Mouse (Mus musculus) C2C12 (cell line): ENCODE results near the gene Coro2b. TPM values are rescaled to one million over a fixed set of nuclear protein-coding genes. Genes with fewer than 3 reads are reported as not detected.

Source experiments
- H3K27me3 ChIP-seq: one replicate; pipeline ENCODE4 v1.6.1; 2011; ENCODE audit not compliant: control insufficient read depth, insufficient read depth, insufficient read length
- H3K36me3 ChIP-seq: one replicate; pipeline ENCODE4 v1.6.1; 2011; ENCODE audit not compliant: control insufficient read depth, insufficient read depth
- H3K4me3 ChIP-seq: one replicate; pipeline ENCODE4 v1.5.1; 2011; ENCODE audit warnings: mild to moderate bottlenecking, control low read depth; ENCODE audit not compliant: poor library complexity, insufficient read depth, severe bottlenecking
- H3K79me2 ChIP-seq: one replicate; pipeline ENCODE4 v1.6.1; 2011; ENCODE audit not compliant: control insufficient read depth, insufficient read depth
- H3K79me3 ChIP-seq: one replicate; pipeline ENCODE4 v1.6.1; 2011; ENCODE audit warnings: low read depth, control low read depth
- H3ac ChIP-seq: one replicate; pipeline ENCODE3; 2011; ENCODE audit warnings: low read depth; ENCODE audit not compliant: control insufficient read depth, insufficient read length
- CEBPB ChIP-seq: IDR thresholded peaks from one replicate; pipeline ENCODE4 v1.6.1; 2011; ENCODE audit warnings: low read depth, mild to moderate bottlenecking, control low read depth, moderate library complexity
- CTCF ChIP-seq: IDR thresholded peaks from one replicate; pipeline ENCODE4 v1.5.1; 2011; ENCODE audit not compliant: control insufficient read depth, insufficient read depth, insufficient read length
- FOSL1 ChIP-seq: IDR thresholded peaks from one replicate; pipeline ENCODE4 v1.8.0; 2011; ENCODE audit warnings: mild to moderate bottlenecking, low read length; ENCODE audit not compliant: poor library complexity, insufficient read depth, severe bottlenecking
- MAX ChIP-seq: IDR thresholded peaks from one replicate; pipeline ENCODE4 v1.6.1; 2011; ENCODE audit warnings: mild to moderate bottlenecking, control low read depth
- MYOD1 ChIP-seq: IDR thresholded peaks from one replicate; pipeline ENCODE4 v1.6.1; 2011; ENCODE audit warnings: low read depth; ENCODE audit not compliant: control insufficient read depth, insufficient read length
- MYOG ChIP-seq: IDR thresholded peaks from one replicate; pipeline ENCODE4 v1.6.1; 2011; ENCODE audit not compliant: control insufficient read depth, insufficient read length; ENCODE audit errors: extremely low read depth
- USF1 ChIP-seq: IDR thresholded peaks from one replicate; pipeline ENCODE4 v1.6.1; 2011; ENCODE audit warnings: low read depth, mild to moderate bottlenecking, control low read depth, moderate library complexity
- polyA plus RNA-seq: library from polyadenylated mRNA; unstranded; fragments of >200 nt; fragmentation: generic; extraction: Trizol; gene quantifications from one replicate; pipeline ENCODE4 v1.2.1, GENCODE M21; 2012; ENCODE audit warnings: missing spikeins

Gene Coro2b
- polyA plus RNA-seq, 1 experiment: 9.9 TPM

DNA sequence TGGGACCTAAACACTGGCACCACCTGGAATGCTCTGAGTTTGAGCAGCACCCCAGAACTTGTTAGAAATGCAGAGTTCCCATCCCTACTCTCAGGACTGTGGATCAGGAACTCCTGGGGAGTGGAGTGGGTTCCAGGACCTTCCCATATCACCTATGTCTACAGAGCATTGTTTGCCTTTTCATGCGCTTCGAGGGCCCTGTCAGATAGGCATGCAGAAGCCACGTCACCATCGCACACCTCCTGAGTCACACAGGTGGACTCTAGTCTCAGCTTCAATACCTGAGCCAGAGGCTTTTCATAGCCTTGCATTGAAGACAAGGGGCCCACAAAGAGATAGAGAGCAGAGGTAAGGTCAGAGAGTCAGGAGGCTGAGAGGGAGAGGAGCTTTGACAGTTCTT is 7.0 kb upstream of the Coro2b start:
- H3K79me3 ChIP-seq: no peaks in the 10 kb centered on the region
- no peaks in the 10 kb centered on the region for H3K36me3 ChIP-seq
- H3ac ChIP-seq: no peak overlapping the region
- no peaks in the 10 kb centered on the region for H3K27me3 ChIP-seq
- no peak overlapping the region for H3K4me3 ChIP-seq
- no peaks in the 10 kb centered on the region for H3K79me2 ChIP-seq
- TF ChIP-seq USF1: no peak
- TF ChIP-seq FOSL1: no peak
- no peak for TF ChIP-seq MYOD1
- TF ChIP-seq MYOG: no peak
- no peak for TF ChIP-seq CTCF

GRCm38 (mm10) chr9:62541606-62542005 is 4.8 kb upstream of the Coro2b start:
- no peak for TF ChIP-seq MYOG
- no peak for TF ChIP-seq CEBPB
- TF ChIP-seq MAX: no peak
- TF ChIP-seq USF1: no peak
- no peak for TF ChIP-seq FOSL1
- TF ChIP-seq MYOD1: no peak
- no peak for TF ChIP-seq CTCF
- Histone ChIP-seq H3K4me3 (no peak overlapping the region), H3ac (no peak overlapping the region), H3K79me2 (no peaks in the 10 kb centered on the region), H3K36me3 (no peaks in the 10 kb centered on the region), H3K27me3 (no peaks in the 10 kb centered on the region), H3K79me3 (no peaks in the 10 kb centered on the region)

DNA sequence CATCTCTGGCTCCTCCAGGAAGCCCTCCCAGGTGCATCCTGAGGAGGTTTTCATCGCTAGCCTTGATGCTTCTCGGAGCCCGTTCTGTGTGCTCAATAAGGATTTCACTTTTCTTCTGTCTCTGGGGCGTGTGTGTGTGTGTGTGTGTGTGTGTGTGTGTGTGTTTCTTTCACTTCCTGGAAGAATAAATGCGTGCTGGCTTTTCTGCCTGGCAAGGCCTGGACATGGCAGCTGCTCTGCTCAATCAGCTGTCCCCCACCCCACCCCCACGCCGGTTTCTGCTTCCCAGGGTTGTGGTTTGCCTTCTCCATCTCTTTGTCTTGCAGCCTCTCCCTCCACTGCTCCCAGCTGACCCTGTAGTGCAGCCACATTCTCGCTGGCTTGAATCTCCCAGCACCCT is 4.3 kb upstream of the Coro2b start:
- TF ChIP-seq CEBPB (no peak), MAX (no peak), MYOG (no peak), MYOD1 (peak; percentile 83)
- Histone ChIP-seq H3K79me3 (no peaks in the 10 kb centered on the region), H3K36me3 (no peaks in the 10 kb centered on the region), H3K27me3 (no peaks in the 10 kb centered on the region), H3K79me2 (no peaks in the 10 kb centered on the region), H3K4me3 (no peak overlapping the region), H3ac (no peak overlapping the region)

GRCm38 (mm10) chr9:62540736-62541135 is 3.9 kb upstream of the Coro2b start:
- Histone ChIP-seq H3K36me3 (no peaks in the 10 kb centered on the region), H3K4me3 (no peak overlapping the region), H3K79me3 (no peaks in the 10 kb centered on the region), H3K27me3 (no peaks in the 10 kb centered on the region), H3ac (no peak overlapping the region), H3K79me2 (no peaks in the 10 kb centered on the region)
- TF ChIP-seq FOSL1: no peak
- no peak for TF ChIP-seq MYOD1
- TF ChIP-seq CTCF: no peak
- no peak for TF ChIP-seq MYOG
- no peak for TF ChIP-seq CEBPB
- TF ChIP-seq USF1: no peak
- TF ChIP-seq MAX: no peak

DNA sequence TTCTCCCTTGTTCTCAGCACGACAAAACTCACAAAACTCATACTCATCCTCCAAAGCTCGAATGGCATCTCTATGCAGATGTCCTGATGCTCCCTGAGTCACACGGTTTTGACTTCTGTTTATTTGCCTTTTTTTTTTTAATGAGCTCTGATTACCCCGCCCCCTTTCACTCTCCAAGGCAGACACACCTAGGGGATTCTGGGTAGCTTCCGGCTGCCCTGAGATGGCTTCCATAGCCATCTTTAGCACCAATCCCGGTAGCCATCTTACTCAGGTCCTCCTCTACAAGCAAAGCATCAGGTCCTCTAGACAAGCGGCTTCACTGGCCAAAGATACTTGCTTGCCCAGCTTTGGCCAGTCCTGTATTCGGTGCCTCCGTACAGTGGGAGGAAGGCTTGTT is 3.3 kb upstream of the Coro2b start:
- no peak overlapping the region for H3ac ChIP-seq
- no peaks in the 10 kb centered on the region for H3K27me3 ChIP-seq
- no peaks in the 10 kb centered on the region for H3K36me3 ChIP-seq
- TF ChIP-seq MYOD1: no peak
- TF ChIP-seq CTCF: no peak
- TF ChIP-seq USF1: no peak
- TF ChIP-seq MAX: no peak
- no peak overlapping the region for H3K4me3 ChIP-seq
- no peaks in the 10 kb centered on the region for H3K79me2 ChIP-seq
- H3K79me3 ChIP-seq: no peaks in the 10 kb centered on the region

GRCm38 (mm10) chr9:62539251-62539711 is 2.4 kb upstream of the Coro2b start:
- H3K79me3 ChIP-seq: no peaks in the 10 kb centered on the region
- TF ChIP-seq CEBPB (no peak), USF1 (no peak), MAX (no peak), FOSL1 (no peak), CTCF (no peak), MYOG (no peak), MYOD1 (no peak)
- no peak overlapping the region for H3ac ChIP-seq
- H3K4me3 ChIP-seq: no peak overlapping the region
- H3K79me2 ChIP-seq: no peaks in the 10 kb centered on the region
- H3K36me3 ChIP-seq: no peaks in the 10 kb centered on the region
- no peaks in the 10 kb centered on the region for H3K27me3 ChIP-seq
